Mouse (Mus musculus): Measurements from ENCODE around the gene Arsb. TPM values are rescaled to one million over a fixed set of nuclear protein-coding genes. Genes with fewer than 3 reads are reported as not detected.

The Arsb gene
- polyA plus RNA-seq, 1 experiment from 2014 or later, result 9.8 TPM

DNA sequence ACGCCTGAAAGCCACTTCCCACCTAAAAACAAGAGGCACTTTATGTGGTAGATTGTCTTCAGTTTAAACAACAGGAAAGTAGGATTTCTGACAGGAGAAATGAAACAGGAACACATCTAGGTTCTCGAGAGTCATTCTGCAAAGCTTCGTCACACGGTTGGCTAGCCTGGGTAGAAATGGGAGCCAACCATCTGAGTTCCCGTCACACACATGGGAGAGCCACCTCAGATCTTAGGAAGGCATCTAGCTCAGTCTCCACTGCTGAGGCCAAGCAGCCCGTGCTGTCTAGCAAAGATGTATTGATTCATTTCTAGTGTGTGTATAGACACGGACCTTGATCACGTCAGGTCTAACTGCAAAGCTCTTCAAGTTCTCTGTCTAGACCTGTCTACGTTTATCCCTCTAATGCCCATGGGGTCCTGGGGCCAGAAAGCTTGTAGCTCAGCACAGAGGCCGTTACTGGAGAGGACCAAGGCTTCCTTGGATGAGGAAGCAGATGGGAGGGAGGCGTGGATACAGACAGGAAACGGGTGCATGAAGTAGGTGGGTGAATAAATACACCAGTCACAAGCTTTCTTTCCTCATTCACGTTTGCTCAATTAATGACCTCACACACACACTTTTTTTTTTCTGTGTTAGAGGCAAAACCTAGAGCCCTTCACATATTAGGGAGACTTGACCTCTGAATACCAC, 129.7 kb downstream of the Arsb start:
- H3K36me3 ChIP-seq, result no peaks in the 10 kb centered on the region
- no peak overlapping the region for H3K4me2 ChIP-seq (replicated peaks)
- H3K27ac ChIP-seq (replicated peaks), result no peak overlapping the region
- no peaks in the 10 kb centered on the region for H3K4me1 ChIP-seq
- H3K4me3 ChIP-seq, result no peak overlapping the region
- no peaks in the 10 kb centered on the region for H3K27me3 ChIP-seq
- H3K9ac ChIP-seq (replicated peaks), result no peak overlapping the region
- WGBS, result 91% methylated on average over 13 of the region's 13 CpGs
- ATAC-seq (ENCODE audit: low FRiP score, low read depth), result no peak
- H3K9me3 ChIP-seq, result no peaks in the 10 kb centered on the region

DNA sequence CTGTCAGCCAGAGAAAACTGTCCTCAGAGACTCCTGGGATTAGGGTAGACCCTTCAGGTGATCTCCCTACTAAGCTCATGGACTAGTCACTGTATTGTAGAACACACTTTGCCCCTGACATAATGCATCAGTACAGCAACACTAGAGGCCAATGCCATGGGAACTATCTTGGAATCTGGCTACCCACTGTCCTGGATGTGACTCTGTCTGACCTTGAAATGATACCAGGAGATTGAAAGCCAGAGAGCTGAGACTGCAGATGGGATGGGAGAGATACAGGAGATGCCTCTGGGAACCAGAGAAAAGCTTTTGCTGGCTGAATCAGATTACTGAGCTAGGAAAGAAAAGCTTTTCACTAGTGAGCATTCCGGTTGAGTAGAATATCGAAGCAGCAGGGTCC, 130.7 kb downstream of the Arsb start:
- no peak overlapping the region for H3K4me3 ChIP-seq
- no peak for ATAC-seq (ENCODE audit: low FRiP score, low read depth)
- no peak overlapping the region for H3K9ac ChIP-seq (replicated peaks)
- H3K27ac ChIP-seq (replicated peaks), result no peak overlapping the region
- H3K9me3 ChIP-seq, result no peaks in the 10 kb centered on the region
- H3K36me3 ChIP-seq, result no peaks in the 10 kb centered on the region
- H3K4me2 ChIP-seq (replicated peaks), result no peak overlapping the region
- 75% methylated on average over 2 of the region's 2 CpGs for WGBS
- no peaks in the 10 kb centered on the region for H3K4me1 ChIP-seq
- H3K27me3 ChIP-seq, result no peaks in the 10 kb centered on the region

DNA sequence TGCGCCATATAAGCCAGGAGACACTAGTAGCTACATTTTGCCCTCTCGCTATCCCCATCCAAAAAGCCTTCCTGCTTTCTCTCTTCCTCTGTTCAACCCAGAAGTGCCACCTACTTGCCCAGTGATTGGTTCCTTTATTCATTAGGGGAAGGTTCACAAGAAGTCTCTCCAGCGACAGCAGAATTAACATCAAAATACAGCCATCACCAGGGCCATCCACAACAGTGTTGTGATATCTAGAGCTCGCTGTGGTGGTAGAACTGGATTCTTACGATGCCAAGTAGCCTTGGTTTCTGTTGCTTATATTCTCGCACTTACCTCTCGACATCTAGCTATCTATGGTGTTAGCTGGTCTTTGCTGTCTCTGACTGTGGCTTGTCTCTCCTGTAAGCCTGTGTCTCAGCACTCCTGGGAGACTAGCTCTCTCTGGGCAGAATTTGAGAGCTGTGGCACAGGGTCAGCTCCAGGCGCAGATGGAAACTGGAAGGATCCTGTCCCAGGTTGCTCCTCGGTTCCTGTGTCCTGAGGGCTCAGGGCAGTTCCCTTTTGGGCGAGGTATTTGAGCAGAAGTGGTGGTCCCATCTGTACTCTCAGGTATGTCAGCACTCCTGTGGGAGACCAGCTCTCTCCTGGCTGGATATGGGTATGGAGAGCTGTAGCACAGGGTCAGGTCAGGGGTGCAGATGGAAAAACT, 135.3 kb downstream of the Arsb start:
- no peak for ATAC-seq (ENCODE audit: low FRiP score, low read depth)
- 86% methylated on average over 10 of the region's 10 CpGs for WGBS

DNA sequence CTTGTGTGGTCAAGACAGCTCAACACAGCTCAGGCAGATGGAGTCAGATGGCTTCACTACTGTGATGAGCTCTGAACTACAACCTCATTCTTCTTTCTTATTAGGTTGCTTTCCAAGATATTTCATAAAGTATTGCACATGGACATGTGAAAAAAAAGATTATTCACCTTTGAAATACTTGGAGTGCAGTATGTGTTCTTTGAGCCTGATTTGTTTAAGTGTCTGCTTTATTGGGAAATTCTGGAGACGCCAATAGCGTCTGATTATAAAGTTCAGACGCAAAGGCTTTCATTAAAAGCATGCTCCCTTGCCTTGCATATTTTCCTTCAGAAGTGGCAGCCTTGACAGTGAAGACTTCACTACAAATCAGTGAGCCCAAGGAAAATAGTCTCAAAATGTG, 136.5 kb downstream of the Arsb start:
- Histone ChIP-seq H3K4me1 (no peaks in the 10 kb centered on the region), H3K27me3 (no peaks in the 10 kb centered on the region), H3K9ac (replicated peaks) (no peak overlapping the region), H3K9me3 (no peaks in the 10 kb centered on the region), H3K4me3 (no peak overlapping the region), H3K4me2 (replicated peaks) (no peak overlapping the region), H3K36me3 (no peaks in the 10 kb centered on the region), H3K27ac (replicated peaks) (no peak overlapping the region)
- WGBS, result 92% methylated on average over 3 of the region's 3 CpGs
- no peak for ATAC-seq (ENCODE audit: low FRiP score, low read depth)

More for the DNA sequence above, 135.3 kb downstream of the Arsb start:
- Histone ChIP-seq H3K27me3 (no peaks in the 10 kb centered on the region), H3K4me3 (no peak overlapping the region), H3K4me2 (replicated peaks) (no peak overlapping the region), H3K27ac (replicated peaks) (no peak overlapping the region), H3K9ac (replicated peaks) (no peak overlapping the region), H3K36me3 (no peaks in the 10 kb centered on the region), H3K9me3 (no peaks in the 10 kb centered on the region), H3K4me1 (no peaks in the 10 kb centered on the region)

DNA sequence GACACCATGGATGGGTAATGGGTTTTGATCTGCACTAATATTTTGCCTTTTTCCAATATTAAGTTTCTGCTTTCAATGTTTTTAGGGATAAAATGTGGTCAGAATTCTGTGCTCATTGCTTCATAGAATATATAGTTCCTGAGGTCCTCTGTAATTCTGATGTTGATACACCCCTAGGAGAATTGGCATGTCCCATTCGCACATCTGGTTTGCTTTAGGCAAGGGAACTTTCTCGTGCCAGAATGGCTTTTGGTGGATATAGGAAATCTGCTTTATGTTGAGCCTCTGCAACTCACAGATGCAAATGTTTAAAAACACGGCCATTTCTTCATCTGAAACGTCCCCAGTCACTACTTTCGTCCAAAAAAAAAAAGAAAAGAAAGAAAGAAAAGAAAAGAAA, 138.4 kb downstream of the Arsb start:
- Histone ChIP-seq H3K4me2 (replicated peaks) (no peak overlapping the region), H3K27ac (replicated peaks) (no peak overlapping the region), H3K4me3 (no peak overlapping the region), H3K9me3 (no peaks in the 10 kb centered on the region), H3K9ac (replicated peaks) (no peak overlapping the region), H3K27me3 (no peaks in the 10 kb centered on the region), H3K4me1 (no peaks in the 10 kb centered on the region), H3K36me3 (no peaks in the 10 kb centered on the region)
- whole genome bisulfite sequencing, result 75% methylated on average over 5 of the region's 5 CpGs
- ATAC-seq (ENCODE audit: low FRiP score, low read depth), result no peak

DNA sequence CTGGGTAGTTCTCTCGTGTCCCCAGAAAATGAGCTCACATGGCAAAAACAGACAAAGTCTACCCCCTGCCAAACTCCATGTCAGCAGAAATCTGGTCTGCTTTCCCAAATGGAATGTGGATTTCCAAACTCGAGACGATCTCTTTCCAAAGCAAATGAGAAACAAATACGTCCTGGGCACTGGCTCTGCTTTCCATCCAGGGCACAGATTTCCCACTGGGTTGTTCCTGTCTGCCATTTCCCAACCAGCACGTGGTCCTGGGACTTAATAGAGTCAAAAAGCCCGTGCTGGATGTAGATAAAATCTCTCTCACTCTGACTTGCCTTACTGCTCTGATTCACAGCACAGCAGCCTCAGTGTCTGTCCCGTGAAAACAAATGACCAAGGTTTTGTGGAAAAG, 139.6 kb downstream of the Arsb start:
- Histone ChIP-seq H3K9me3 (no peaks in the 10 kb centered on the region), H3K36me3 (no peaks in the 10 kb centered on the region), H3K27me3 (no peaks in the 10 kb centered on the region), H3K27ac (replicated peaks) (no peak overlapping the region), H3K4me2 (replicated peaks) (no peak overlapping the region), H3K4me1 (peaks cover 5% of the 10 kb centered on the region; the same call in 1 of the 2 replicates), H3K4me3 (no peak overlapping the region), H3K9ac (replicated peaks) (no peak overlapping the region)
- ATAC-seq (ENCODE audit: low FRiP score, low read depth), result no peak
- 66% methylated on average over 7 of the region's 7 CpGs for WGBS

DNA sequence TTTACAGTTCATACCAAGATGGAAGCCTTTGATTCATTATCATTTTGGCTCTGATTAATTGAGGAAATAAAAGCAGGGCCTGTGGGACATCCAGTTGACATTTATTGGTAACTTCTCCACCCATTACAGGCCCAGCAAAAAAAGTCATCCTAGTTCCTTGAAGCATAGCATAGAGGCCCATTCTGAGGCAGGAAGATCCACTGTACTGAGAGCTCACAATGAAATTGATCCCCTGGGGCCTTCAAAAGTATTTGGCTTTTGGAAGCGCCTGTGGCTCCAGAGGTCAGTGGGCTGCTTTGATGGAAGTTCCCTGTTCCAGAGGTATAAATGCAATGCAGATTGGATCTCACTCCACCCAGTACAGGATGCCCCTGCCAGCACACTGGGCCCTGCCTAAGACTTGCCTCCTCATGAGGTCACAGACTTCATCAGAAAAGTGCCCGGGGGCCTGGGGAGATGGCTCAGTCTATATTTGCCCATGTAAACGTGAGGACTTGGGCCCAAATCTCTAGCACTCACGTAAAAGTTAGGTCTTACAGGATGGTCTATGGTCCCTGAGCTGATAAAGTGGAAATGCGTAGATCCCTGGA, 141.0 kb downstream of the Arsb start:
- ATAC-seq (ENCODE audit: low FRiP score, low read depth), result no peak
- no peak overlapping the region for H3K4me2 ChIP-seq (replicated peaks)
- H3K9ac ChIP-seq (replicated peaks), result no peak overlapping the region
- H3K27me3 ChIP-seq, result no peaks in the 10 kb centered on the region
- H3K9me3 ChIP-seq, result no peaks in the 10 kb centered on the region
- no peak overlapping the region for H3K4me3 ChIP-seq
- 80% methylated on average over 5 of the region's 5 CpGs for WGBS
- no peaks in the 10 kb centered on the region for H3K36me3 ChIP-seq
- peaks cover 8% of the 10 kb centered on the region; the same call in 1 of the 2 replicates for H3K4me1 ChIP-seq
- H3K27ac ChIP-seq (replicated peaks), result no peak overlapping the region

DNA sequence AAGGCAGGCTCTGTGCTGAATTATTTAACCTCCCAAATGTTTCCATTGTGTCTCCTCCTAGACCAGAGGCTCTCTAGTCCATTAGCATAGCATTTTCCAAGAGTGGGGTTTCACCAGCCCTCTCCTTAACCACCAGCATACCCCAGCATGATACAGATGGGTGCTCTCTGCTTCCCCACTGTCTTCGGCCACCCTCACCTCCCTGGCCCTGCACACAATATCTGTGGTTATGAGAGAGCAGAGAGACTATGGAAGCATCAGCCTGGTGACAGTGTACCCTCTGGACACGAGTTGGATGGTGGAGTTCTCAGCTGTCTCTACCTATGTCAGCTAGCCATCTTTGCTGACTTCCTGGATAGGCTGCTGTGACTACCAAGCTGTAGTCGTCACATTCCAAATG, 142.8 kb downstream of the Arsb start:
- no peak overlapping the region for H3K4me2 ChIP-seq (replicated peaks)
- no peak overlapping the region for H3K27ac ChIP-seq (replicated peaks)
- H3K9ac ChIP-seq (replicated peaks), result no peak overlapping the region
- H3K27me3 ChIP-seq, result no peaks in the 10 kb centered on the region
- no peaks in the 10 kb centered on the region for H3K9me3 ChIP-seq
- peaks cover 8% of the 10 kb centered on the region; the same call in 1 of the 2 replicates for H3K4me1 ChIP-seq
- 82% methylated on average over 3 of the region's 3 CpGs for WGBS
- H3K36me3 ChIP-seq, result no peaks in the 10 kb centered on the region
- no peak for ATAC-seq (ENCODE audit: low FRiP score, low read depth)
- no peak overlapping the region for H3K4me3 ChIP-seq

DNA sequence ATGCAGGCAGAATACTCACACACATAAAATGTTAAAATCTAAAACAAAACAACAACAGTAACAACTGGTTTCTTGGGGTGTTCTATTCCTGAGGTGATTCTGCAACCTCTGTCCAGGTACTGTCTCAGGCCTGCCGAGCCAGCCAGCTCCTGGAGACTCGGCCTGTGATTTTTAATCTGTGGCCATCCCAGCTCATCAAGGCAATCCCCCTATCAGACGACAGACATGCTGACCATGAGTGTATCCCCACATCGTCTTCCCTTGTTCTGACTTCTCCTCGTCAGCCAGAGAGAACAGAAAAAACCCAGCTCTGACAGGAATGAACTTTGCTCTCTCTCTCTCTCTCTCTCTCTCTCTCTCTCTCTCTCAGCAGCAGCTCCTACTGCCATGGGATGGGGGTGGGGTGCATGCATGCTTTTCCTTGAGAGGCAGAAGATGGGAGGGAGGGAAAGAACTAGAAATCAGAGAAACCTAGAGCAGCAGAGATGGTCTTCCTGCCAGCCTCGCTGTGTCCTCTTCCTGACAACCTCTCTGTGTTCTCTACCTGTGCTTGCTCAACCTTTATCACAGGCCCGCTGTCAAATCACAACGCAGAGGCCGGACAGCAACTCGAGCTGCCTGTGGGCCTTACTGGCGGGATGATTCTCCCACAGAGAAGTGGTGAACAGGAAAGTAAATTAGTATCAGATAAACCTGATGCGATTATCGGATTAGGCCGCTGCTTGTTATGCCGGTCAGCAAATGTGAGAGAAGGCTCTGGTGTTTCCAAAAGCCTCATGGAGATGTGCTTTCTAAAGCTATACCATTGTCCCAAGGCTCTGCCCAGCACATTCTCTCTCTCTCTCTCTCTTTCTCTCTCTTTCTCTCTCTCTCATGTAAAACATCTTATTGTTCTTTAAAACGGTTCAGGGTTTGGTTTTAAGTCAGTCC, 144.5 kb downstream of the Arsb start:
- Histone ChIP-seq H3K27ac (replicated peaks) (no peak overlapping the region), H3K9me3 (no peaks in the 10 kb centered on the region), H3K27me3 (no peaks in the 10 kb centered on the region), H3K9ac (replicated peaks) (no peak overlapping the region), H3K4me2 (replicated peaks) (no peak overlapping the region), H3K36me3 (no peaks in the 10 kb centered on the region), H3K4me1 (peaks cover 8% of the 10 kb centered on the region; the same call in 1 of the 2 replicates), H3K4me3 (no peak overlapping the region)
- 48% methylated on average over 16 of the region's 16 CpGs for WGBS
- ATAC-seq (ENCODE audit: low FRiP score, low read depth), result no peak

DNA sequence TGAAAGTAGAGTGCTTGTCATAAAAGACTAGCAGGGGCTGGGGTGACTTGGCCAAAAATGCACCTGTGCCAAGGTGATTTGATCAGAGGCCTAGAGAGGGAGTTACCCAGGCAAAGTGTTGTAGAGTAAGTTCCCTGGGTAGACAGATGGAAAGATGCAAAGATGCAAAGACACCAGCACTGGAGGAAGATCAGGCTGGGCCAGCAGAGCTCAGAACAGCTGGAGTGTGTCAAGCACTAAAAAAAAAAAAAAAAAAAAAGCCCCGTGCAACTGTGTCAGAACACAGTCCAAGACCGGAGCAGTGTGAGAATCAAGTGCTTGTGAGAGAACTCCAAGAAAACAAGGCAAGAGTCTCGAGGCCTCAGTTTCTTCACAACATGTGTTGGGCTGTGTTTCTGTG, 148.1 kb downstream of the Arsb start:
- 74% methylated on average over 3 of the region's 3 CpGs for WGBS
- Histone ChIP-seq H3K9ac (replicated peaks) (no peak overlapping the region), H3K27ac (replicated peaks) (no peak overlapping the region), H3K4me2 (replicated peaks) (no peak overlapping the region), H3K9me3 (no peaks in the 10 kb centered on the region), H3K4me1 (peaks cover 8% of the 10 kb centered on the region; the same call in 1 of the 2 replicates), H3K4me3 (no peak overlapping the region), H3K36me3 (no peaks in the 10 kb centered on the region), H3K27me3 (no peaks in the 10 kb centered on the region)
- ATAC-seq (ENCODE audit: low FRiP score, low read depth), result no peak

DNA sequence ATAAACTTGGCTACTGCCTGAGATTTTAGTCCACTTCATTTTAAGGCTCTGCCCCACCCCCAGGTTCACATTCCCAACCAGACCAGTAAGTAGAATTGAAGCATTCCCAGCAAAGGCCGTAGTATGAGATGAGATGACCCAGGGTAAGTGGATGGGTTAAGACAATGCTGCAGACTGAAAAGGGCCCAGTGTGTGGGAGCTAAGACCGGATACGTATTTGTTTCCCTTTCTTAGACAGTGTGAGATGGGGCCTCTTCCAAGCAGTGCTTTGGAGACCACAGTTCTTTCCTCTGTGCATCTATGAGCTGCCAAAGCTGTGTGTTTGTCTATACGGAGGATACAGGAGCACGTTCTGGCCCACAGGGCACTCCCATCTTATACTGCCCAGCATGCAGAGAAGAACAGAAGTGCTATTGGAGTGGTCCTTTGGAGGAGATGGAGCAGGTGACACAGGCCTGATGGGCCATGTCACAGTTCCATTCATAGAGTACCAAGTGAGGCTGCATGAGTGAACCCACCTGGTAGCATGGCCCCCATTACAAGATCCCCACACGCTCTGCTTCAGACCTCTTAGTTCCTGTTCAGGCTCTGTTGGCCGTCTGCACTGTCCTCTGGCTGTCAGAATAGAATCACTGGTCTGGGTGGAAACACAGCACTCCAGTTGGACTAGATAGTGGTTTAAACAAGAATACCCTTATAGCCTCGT, 148.8 kb downstream of the Arsb start:
- H3K36me3 ChIP-seq, result no peaks in the 10 kb centered on the region
- no peak overlapping the region for H3K4me3 ChIP-seq
- H3K27ac ChIP-seq (replicated peaks), result no peak overlapping the region
- H3K9ac ChIP-seq (replicated peaks), result no peak overlapping the region
- no peak overlapping the region for H3K4me2 ChIP-seq (replicated peaks)
- no peaks in the 10 kb centered on the region for H3K27me3 ChIP-seq
- 74% methylated on average over 8 of the region's 8 CpGs for WGBS
- no peak for ATAC-seq (ENCODE audit: low FRiP score, low read depth)
- H3K9me3 ChIP-seq, result no peaks in the 10 kb centered on the region
- H3K4me1 ChIP-seq, result peaks cover 8% of the 10 kb centered on the region; the same call in 1 of the 2 replicates
